Mouse (Mus musculus): ENCODE measurements around the gene Lhb. TPM values are rescaled to one million over a fixed set of nuclear protein-coding genes. Genes with fewer than 3 reads are reported as not detected.

Lhb gene
- total RNA-seq, 2 experiments from 2014 or later = not detected

DNA sequence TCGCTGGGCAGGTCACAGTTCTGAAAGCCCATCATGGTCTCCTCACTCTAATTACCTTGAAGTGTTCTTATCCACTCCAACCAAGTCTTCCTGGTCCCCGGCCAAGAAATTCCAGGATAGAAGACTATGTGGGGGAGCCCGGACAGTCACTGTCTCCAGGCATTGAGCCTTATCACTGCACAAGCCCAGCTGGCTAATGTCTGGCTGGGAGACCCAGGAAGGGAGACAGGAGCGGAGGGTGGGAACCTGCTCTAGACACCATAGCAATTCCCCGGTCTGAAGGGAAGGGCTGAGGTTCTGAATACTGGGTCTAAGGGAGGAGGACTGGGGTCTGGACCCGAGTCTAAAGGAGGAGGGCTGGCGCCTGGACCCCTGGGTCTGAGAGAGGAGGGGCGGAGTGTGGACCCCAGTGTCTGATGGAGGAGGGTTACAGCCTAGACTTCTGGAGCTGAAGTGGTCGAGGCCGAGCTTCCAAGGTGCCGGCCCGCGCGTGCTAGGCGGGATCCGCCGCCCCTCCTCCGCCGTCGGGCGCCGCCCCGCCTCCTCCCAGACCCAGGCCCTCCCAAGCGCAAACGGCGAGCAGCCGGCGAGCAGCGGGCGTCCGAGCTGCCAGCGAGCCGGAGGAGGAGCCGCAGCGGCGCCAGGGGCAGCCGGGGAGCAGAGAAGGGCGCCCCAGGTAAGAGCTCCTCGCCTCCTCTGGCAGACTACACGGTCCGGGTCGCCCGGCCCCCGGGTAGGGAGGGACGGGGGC lies 7.3 kb upstream of the Lhb start, which contains the start of gene Ntf5:
Gene Ntf5 (plus strand): TSS at position 583 of the 751 bp plus-strand sequence.
- DNase-seq (ENCODE audit: low spot score in 2 of 2) = no peak

DNA sequence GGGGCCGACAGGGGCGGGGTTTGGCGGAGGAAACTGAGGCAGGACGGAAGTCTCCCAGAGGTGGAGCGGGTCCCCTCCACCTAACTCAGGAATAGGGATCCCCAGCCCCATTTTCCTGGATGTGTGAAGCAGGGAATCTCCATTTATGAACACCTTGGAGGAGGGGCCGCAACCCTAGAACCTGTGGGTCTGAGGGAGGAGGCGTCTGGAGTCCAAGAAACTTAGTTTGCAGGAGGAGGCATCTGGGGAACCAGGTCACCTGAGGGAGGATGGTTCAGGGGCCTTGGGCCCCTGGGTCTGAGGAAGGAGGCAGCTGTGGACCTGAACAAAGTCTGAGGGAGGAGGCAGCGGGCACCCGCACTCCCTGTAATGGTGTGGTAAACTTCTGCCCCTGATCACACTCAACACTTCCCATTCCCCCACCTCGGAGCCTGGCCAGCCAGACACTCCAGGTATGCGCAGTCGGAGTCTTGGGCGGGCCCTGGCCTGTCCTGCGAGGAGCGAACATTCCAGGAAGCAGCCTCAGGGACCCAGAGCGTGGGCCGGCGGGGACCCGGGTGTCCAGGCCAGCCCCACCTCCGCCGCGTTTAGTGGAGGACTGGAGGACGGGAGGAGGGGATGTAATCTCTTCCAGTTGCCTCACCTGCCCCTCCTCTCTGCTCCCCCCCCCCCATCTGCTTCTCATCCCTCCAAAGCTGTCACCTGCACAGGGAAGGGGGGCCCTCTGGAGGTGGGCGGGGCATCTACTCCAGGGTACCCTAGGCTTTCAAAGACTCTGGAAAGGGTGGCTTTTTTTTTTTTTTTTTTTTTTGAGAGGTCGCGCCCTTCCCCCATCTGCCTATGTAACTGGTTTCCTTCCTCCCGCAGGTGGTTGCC lies 6.5 kb upstream of the Lhb start:
- no peak for DNase-seq (ENCODE audit: low spot score in 2 of 2)

DNA sequence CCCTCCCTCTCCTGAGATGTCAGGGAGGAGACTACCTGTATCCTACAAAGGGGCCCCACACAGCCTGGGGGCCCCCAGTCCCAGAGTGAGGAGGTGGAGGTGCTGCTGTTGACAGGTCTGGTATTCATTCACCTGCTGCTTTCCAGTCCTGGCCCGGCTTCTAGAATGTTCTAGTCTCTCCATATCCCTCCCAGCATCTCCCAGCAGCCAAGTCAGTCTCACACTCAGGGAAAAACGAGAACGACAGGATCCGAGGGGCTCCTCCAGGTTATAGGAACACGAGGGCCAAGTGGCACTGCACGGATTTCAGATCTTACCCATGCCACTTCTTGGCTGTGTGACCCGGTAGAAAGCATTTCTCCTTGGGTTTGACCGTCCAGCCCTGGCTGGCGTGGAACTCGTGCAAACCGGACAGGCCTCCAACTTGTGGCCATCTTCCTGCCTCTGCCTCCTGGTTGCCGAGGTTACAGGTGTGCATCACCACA lies 5.8 kb upstream of the Lhb start:
- no peak for DNase-seq (ENCODE audit: low spot score in 2 of 2)

DNA sequence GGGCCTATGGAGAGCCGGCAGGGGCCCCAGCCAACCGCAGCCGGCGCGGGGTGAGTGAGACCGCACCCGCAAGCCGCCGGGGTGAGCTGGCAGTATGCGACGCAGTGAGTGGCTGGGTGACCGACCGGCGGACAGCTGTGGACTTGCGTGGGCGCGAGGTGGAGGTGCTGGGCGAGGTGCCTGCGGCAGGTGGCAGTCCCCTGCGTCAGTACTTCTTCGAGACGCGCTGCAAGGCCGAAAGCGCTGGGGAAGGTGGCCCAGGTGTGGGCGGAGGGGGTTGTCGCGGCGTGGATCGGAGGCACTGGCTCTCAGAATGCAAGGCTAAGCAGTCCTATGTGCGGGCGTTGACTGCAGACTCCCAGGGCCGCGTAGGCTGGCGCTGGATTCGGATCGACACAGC lies 5.0 kb upstream of the Lhb start:
- DNase-seq (ENCODE audit: low spot score in 2 of 2) = no peak

DNA sequence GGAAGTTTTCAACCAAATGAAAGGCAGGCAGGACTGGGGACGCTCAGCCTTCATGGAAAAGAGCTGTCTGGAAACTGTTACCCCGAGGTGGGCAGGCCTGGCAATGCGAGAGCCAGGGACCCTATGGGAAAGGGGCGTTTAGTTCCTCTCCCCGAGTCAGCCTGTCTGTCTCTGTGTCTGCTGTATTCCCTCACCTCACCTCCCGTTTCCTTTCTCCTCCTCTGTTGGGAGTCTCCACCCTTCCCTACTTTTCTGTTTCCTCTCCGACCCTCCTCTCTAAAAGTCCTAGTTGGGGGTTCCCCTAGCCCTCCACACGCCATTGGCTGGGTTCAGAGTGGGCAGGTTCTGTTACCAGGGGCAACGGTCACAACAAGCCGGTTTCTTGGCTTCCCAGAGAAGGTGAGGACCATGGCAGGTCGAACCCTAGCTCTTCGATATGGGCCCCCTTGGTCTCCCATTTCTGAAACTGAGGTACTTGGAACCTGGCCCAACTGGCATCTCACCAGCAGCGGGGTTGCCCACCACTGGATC lies 2.6 kb upstream of the Lhb start:
- DNase-seq (ENCODE audit: low spot score in 2 of 2) = no peak

DNA sequence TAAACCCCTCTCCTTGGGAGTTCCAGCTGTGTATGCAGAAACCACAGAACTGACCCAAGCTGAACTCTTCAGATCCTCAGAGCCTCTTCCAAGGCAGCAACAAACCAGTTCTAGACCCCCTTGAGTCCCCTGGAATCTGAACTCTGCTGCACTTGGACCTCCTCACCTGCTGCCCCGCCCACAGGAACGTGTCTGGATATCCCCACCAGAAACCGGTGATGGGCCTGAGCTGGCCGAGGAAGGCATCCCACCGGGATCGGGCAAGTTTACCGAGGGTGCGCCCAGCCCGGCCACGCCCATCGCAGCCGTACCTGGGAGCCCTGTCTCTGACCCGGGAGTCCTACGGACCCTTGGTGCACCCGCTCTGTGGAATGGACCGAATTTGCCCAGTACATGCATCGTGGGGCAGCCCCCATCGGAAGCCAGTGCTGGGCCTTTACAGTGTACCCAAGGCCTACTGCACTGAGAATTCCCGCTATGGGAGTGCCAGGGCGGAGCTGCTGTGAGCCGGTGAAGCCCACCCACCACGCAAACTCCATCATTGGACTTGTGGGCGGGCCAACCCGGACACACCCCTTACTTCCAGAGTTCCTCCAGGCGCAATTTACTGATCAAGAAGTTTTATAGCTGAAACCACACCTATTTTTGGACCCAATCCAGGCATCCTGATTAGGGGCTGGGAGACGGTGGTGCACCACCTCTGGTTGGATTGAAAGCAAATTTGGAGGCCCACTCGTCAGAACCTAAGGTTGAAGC lies 583 bp upstream of the Lhb start:
- no peak for DNase-seq (ENCODE audit: low spot score in 2 of 2)

DNA sequence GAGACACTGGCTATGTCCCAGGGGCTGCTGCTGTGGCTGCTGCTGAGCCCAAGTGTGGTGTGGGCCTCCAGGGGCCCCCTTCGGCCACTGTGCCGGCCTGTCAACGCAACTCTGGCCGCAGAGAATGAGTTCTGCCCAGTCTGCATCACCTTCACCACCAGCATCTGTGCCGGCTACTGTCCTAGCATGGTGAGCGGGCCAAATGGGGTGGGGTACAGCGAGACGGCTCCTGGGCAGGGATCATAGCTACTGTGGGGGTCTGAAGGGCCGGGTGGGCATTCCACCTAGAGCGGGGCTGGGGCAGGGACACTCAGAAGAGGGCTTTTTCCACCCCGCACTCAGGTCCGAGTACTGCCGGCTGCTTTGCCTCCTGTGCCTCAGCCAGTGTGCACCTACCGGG lies 574 bp downstream of the Lhb start:
- no peak for DNase-seq (ENCODE audit: low spot score in 2 of 2)

DNA sequence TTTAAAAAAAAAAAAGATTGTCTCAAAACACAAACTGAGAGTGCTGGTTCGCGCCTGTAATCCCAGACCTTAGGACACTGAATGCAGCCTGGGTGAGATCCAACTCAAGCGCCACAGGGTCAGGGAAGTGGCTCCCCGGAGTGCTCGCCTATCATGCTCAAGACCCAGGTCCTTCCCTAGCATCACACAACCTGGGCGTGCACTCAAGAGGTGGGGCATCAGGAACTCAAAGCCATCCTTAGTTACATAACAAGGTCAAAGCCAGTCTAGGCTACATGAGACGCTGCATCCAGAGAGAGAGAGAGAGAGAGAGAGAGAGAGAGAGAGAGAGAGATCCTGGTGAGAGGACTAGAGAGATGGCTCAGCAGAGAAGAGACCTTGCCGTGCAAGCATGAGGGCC lies 5.9 kb downstream of the Lhb start:
- DNase-seq (ENCODE audit: low spot score in 2 of 2) = no peak

DNA sequence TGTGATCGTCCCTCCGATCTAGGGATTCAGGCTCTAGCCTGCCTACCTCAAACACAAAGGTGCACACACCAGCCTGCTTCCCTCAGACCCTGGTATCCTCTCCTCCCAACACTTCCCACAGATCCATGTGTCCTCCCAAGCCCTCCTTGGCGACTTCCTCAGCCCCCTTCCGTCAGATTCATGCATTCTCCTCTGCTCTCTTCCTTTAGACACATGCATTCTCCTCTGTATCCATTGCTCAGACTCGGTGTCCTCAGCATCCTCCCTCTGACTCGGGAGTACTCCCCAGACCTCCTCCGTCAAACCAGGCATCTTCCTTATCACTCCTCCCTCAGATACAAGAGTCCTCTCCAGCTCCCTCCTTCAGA lies 13.2 kb downstream of the Lhb start:
- no peak for DNase-seq (ENCODE audit: low spot score in 2 of 2)

DNA sequence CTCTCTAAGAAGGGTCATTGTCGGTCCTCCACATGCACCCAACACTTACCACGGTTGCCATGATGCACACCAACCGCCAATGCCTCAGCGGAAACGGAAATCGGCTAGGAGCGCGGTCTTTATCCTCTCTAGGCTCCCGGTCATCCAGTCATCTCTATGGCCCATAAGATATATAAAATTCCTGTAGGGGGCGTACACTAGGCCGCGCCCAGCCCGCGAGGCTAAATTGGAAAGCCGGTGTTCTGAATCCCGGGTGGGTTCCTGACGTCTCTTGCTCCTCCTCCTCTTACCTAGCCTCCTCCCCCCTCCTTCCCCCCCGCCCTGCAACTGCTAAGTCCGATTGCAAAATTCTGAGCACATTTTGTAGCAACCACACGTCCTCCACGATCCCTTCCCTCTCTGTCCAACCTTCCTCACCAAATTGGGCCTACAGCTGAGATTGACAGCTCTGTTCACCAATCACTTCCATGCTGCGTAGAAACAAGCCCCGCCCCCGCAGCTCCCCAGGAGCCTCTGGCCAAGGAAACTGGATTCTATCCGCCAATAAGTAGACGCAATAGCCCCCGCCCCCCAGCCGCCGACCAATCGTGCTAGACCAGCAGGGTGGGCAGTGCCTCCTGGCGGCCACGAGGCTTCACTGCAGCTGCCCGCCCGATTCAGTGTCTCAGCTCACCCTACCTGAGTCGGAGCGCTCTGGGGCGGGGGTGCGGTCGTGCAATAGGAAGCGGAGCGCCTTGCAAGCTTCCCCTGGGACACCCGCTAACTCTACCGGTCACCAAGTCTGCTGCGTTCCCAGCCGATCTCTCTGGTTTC lies 13.8 kb downstream of the Lhb start, which contains the start of gene Gys1:
Gene Gys1 (plus strand): TSS at position 642 of the 813 bp plus-strand sequence.
- DNase-seq (ENCODE audit: low spot score in 2 of 2) = peak; percentile 99

DNA sequence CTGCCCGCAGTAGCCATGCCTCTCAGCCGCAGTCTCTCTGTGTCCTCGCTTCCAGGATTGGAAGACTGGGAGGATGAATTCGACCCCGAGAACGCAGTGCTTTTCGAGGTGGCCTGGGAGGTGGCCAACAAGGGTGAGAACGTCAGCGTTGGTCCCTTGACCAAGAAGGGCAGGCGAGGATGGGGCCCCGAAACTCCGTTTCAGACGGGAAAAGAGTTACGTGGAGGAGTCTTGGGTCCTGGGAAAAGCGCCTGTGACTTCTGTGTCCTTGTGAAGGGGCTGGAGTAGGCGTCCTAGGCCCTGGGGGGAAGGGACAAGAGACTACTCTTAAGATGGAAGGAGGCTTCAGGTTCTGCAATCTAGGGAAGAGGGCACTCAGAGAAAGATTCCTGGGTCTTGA lies 14.4 kb downstream of the Lhb start:
- DNase-seq (ENCODE audit: low spot score in 2 of 2) = no peak

DNA sequence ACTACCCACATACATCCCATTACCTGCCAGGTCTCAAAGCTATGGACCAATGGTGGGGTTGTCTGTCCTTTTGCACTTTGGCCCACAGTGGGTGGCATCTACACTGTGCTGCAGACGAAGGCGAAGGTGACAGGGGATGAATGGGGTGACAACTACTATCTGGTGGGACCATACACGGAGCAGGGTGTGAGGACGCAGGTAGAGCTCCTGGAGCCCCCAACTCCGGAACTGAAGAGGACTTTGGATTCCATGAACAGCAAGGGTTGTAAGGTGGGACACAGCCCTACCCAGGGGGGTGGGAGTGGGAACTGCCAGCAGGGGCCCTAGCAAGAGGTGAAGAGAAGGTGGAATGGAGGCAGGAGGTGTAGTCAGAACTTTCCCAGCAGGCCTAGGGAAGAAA lies 15.8 kb downstream of the Lhb start:
- no peak for DNase-seq (ENCODE audit: low spot score in 2 of 2)

DNA sequence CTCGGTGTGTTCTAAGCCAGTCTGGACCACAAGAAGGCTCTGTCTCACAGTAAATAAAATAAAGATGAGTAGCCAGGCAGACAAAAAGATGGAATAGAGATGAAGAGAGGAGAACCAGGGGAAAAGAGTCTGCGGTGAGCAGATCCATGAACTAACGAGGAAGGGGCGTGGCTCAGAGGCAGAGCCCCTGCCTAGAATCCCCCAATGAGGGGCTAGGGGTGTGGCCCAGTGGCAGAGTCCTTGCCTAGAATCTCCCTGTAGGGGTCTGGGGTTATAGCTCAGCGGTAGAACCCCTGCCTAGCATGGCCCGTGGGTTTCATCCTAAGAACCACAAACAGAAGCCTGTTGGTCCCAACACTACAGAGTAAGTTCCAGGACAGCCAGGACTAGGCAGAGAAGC lies 16.4 kb downstream of the Lhb start:
- DNase-seq (ENCODE audit: low spot score in 2 of 2) = no peak

DNA sequence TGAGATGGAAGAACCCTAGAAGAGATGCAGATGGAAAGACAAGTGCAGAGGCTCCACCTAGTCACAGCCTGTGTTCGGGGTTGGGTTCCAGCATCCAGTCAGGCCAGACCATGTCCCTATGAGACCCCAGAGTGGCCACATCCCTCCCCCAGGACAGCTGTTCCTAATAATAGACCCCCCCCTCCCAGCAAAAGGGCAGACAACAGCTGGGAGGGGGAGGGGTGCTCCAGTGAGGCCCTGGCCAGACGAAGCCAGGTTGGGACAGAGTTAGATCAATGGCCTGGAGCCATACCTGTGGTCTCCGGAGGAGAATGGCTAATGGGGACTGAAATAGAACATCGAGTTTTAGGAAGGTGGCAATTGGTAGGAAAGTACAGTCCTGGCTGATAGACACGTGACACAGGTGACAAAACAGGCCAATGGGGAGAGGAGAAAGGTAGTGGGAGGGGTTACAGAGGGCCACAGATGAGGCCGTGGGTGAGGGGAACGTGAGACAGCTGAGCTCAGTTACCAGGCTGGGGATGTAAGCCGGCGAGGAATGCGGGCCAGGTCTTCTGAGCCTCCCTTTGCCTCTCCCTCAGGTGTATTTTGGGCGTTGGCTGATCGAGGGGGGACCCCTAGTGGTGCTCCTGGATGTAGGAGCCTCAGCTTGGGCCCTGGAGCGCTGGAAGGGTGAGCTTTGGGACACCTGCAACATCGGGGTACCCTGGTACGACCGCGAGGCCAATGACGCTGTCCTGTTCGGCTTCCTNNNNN lies 17.1 kb downstream of the Lhb start, which contains the start of gene Ruvbl2:
Gene Ruvbl2 (minus strand): TSS at position 576 of the 756 bp plus-strand sequence.
- DNase-seq (ENCODE audit: low spot score in 2 of 2) = no peak

DNA sequence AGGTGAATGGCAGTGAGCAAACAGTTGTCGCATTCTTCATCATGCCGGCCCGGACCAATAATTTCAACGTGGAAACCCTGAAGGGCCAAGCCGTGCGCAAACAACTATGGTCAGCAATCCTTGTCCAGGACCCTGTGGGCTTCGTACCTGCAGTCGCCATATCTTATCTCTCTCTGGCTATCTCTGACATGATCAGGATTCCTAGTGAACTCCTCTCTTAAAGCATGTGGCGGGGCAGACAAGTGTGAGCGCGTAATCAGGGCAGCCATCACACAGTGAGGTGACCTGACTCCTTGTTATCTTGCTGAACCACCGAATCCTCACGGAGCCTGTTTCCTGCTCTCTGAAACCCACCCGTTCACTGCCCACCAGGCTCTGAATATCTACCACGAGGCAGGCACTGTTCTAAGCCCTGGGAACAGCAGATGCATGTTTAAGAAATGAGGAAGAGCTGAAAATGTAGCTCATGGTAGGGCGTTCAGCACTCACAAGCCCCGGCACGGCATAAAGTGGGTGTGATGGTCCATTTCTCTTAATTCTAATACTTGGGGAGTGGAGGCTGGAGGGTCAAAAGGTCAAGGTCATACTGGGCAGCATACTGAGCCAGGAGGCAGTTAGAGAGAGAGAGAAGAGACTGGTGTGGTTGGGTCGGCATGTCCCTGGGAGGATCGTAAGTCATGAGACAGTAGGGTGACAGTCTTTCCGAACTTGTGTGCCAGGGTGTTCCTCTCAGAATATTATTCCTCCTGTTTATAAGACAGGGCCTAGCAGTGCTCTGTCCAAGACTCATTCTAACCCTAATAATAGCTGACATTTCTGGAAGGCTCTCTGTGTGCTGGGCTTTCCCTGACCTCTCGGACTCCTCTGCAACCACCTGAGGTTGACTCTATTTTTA lies 23.2 kb downstream of the Lhb start:
- DNase-seq (ENCODE audit: low spot score in 2 of 2) = no peak

DNA sequence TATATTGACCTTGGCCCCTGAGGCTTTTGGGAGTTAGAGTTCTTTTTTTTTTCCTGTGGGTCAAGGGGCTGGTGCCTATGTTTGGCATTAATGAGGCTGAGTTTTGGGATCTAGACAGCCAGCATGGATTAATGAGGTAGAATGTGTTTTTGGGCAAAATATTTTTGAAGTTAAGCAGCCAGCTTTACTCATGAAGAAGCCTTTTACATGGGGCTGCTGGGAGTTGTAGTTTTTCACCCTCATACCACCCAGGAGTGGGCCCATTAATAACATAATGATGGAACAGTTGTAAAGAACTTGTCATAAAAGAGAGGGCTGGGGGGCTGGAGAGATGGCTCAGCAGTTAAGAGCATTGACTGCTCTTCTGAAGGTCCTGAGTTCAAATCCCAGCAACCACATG lies 26.0 kb downstream of the Lhb start:
- no peak for DNase-seq (ENCODE audit: low spot score in 2 of 2)

DNA sequence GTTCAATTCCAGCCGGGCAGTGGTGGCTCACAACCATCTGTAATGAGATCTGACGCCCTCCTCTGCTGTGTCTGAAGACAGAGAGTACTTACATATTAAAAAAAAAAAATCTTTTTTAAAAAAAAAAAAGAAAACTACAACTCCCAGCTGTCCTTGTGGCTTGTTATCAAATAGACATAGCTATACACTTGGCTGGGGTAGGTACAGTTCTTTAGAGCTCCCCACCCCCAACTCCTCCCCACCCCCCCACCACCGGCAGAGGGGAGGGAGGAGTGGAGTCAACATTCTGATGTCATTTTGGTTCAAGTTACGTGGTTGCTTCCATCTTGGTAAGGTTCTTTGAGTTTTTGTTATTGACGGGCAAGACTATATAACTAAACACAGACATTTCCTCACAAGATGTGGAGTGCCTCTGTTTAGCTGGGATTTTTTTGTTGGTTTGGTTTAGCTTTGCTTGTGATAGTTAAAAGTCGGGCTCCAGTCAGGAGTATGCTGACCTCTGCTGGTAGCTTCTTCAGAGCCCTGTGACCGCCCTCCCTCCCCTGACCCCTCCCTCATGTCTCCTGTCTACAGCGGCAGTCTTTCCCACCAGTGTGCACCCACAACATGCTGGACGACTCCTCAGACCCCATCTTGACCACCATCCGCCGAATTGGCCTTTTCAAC lies 26.8 kb downstream of the Lhb start:
- DNase-seq (ENCODE audit: low spot score in 2 of 2) = no peak

DNA sequence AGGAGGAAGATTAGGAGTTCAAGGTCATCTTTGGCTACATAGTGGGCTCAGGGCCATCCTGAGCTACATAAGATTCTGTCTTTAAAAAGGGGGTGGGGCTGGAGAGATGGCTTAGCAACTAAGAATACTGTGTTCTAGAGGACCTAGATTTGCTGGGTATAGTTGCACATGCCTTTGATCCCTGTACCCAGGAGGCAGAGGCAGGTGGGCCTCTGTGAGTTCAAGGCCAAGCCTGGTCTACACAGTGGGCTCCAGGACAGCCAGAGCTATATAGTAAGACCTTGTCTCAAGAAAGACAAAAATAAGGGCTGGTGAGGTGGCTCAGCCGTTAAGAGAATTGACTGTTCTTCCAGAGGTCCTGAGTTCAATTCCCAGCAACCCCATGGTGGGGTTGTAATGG lies 29.4 kb downstream of the Lhb start:
- no peak for DNase-seq (ENCODE audit: low spot score in 2 of 2)
